In the genomic region with DNA sequence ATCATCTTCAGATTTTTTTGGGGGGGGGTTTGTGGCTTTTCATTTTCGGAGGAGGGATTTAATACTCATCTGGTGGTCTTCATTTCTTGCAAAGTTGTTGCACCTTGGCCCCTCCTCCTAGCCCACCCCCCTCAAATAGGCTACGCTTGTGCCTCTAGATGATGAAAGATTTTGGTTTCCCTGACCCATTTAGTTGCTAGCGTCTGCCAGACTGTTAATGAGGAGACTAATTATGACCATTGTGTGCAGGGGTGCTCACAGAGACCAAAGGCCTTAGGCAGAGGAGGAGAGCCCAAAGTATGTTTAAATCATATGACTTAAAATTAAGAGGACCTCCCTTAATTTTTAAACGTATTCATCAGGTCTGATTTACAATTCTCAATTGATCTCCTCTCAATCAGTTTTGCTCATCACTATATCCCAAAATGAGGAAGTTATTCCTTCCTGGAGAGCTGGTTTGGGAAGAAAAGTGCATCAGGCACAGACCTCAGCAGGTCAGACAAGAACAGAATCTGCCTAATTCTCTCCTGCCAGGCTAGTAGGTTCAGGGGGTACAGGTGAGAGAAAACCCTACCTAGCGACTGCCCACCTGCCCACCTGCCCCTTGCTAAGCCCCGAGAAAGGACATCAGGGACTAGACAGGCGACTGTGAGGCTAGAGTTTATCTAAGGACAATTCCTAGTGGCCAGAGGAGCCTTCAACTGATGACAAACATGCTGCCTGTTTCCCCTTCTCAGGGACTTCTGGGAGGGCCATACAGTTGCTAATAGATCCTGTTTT, we compare ENCODE assay signal across 13 mouse cellular contexts.
DNase-seq lines count a peak whose midpoint lies in the region; ATAC-seq and TF ChIP-seq lines count a peak whose summit lies in the region.
"Had no signal": no experiment of that assay in that cellular context is flagged by ENCODE, and none has a peak within 500 bp of the region (broad histone marks: within the 10 kb centered on the region; RNA-seq: fewer than 3 reads in every experiment).

No protein-coding gene starts in this region.

- no peak for ATAC-seq in neural tube, embryonic 12.5 days (ENCODE audit: low FRiP score, low read depth)
- ATAC-seq in forebrain, embryonic 16.5 days, result no peak
- no peak for ATAC-seq in midbrain, embryonic 11.5 days (ENCODE audit: low FRiP score)

- 0 out of 2 replicates have a peak overlapping the region, but pooled peaks have one; percentile 73 for H3K4me2 ChIP-seq in neural tube, embryonic 12.5 days (replicated peaks)
- H3K4me2 ChIP-seq in forebrain, embryonic 16.5 days (ENCODE audit: low read length), result peak overlapping the region; percentile 85; the same call in 1 of the 2 replicates
- no peak overlapping the region for H3K4me2 ChIP-seq in midbrain, embryonic 11.5 days

- 22% methylated on average over 7 of the region's 7 CpGs for WGBS in neural tube, embryonic 12.5 days
- WGBS in forebrain, embryonic 16.5 days, result 9% methylated on average over 7 of the region's 7 CpGs
- WGBS in midbrain, embryonic 11.5 days, result 31% methylated on average over 7 of the region's 7 CpGs
- WGBS in olfactory bulb, adult 2 months, result 30% methylated on average over 7 of the region's 7 CpGs

- TF ChIP-seq CTCF in olfactory bulb, adult 2 months (IDR thresholded peaks at IDR 0.05; ENCODE audit: insufficient read depth, low read depth, low read length), result no peak

- H3K27me3 ChIP-seq in neural tube, embryonic 12.5 days (replicated peaks), result peaks cover 6% of the 10 kb centered on the region
- no peaks in the 10 kb centered on the region for H3K27me3 ChIP-seq in forebrain, embryonic 16.5 days (replicated peaks; ENCODE audit: control insufficient read depth, insufficient read depth, low read length)
- peaks cover under 1% of the 10 kb centered on the region for H3K27me3 ChIP-seq in midbrain, embryonic 11.5 days (ENCODE audit: control insufficient read depth, insufficient read depth, low read length)

- no peak overlapping the region for H3K27ac ChIP-seq in neural tube, embryonic 12.5 days
- peak overlapping the region; percentile 96 for H3K27ac ChIP-seq in forebrain, embryonic 16.5 days (ENCODE audit: low read length)
- H3K27ac ChIP-seq in midbrain, embryonic 11.5 days (ENCODE audit: low read depth, low read length), result no peak overlapping the region
- peak overlapping the region; percentile 94; the same call in 1 of the 2 replicates for H3K27ac ChIP-seq in olfactory bulb, adult 2 months (ENCODE audit: insufficient read depth, low read depth, low read length)
- H3K27ac ChIP-seq: limb, embryonic 15.5 days had no signal

- no peak for TF ChIP-seq POLR2A in olfactory bulb, adult 2 months (IDR thresholded peaks at IDR 0.05; ENCODE audit: insufficient read depth, low read depth, low read length)

- no peaks in the 10 kb centered on the region for H3K36me3 ChIP-seq in neural tube, embryonic 12.5 days
- H3K36me3 ChIP-seq in forebrain, embryonic 16.5 days (ENCODE audit: control insufficient read depth, insufficient read depth), result no peaks in the 10 kb centered on the region
- H3K36me3 ChIP-seq in midbrain, embryonic 11.5 days (ENCODE audit: control insufficient read depth, insufficient read depth, low read length), result no peaks in the 10 kb centered on the region
- H3K36me3 ChIP-seq: heart, embryonic 13.5 days; limb, embryonic 15.5 days had no signal

- no peak for DNase-seq in neural tube, embryonic 10.5 days (ENCODE audit: extremely low spot score, low spot score)
- DNase-seq in midbrain, embryonic 11.5 days (ENCODE audit: low spot score, missing footprints), result peak; percentile 71
- DNase-seq in c-Kit-positive CD71-positive TER-119-positive erythroid progenitor cells, embryonic 14.5 days (ENCODE audit: low spot score), result no peak
- DNase-seq in kidney, postnatal 10 days, result no peak
- DNase-seq in right cerebral cortex, adult 18-20 months, result no peak
- DNase-seq: B cell, adult 2 months; lung, adult 18-20 months; lung, postnatal 36 days had no signal

- H3K4me3 ChIP-seq in neural tube, embryonic 12.5 days, result no peak overlapping the region
- no peak overlapping the region for H3K4me3 ChIP-seq in forebrain, embryonic 16.5 days (replicated peaks; ENCODE audit: low read length)
- H3K4me3 ChIP-seq in midbrain, embryonic 11.5 days (ENCODE audit: low read depth, low read length), result no peak overlapping the region
- H3K4me3 ChIP-seq in olfactory bulb, adult 2 months (ENCODE audit: insufficient read depth, low read depth, low read length), result no peak overlapping the region
- H3K4me3 ChIP-seq: limb, embryonic 15.5 days had no signal

- H3K9ac ChIP-seq in neural tube, embryonic 12.5 days, result no peak overlapping the region
- peak overlapping the region; percentile 18; the same call in 1 of the 2 replicates for H3K9ac ChIP-seq in forebrain, embryonic 16.5 days (replicated peaks; ENCODE audit: low read depth, low read length)
- no peak overlapping the region for H3K9ac ChIP-seq in midbrain, embryonic 11.5 days (ENCODE audit: low read length)
- H3K9ac ChIP-seq: limb, embryonic 15.5 days had no signal

- H3K9me3 ChIP-seq in neural tube, embryonic 12.5 days, result no peaks in the 10 kb centered on the region
- H3K9me3 ChIP-seq in forebrain, embryonic 16.5 days (ENCODE audit: control insufficient read depth, low read length), result no peaks in the 10 kb centered on the region
- H3K9me3 ChIP-seq in midbrain, embryonic 11.5 days (ENCODE audit: control insufficient read depth, low read length), result no peaks in the 10 kb centered on the region
- H3K9me3 ChIP-seq: heart, embryonic 13.5 days; limb, embryonic 15.5 days had no signal

- H3K4me1 ChIP-seq in neural tube, embryonic 12.5 days, result peaks cover 37% of the 10 kb centered on the region
- peaks cover 47% of the 10 kb centered on the region for H3K4me1 ChIP-seq in forebrain, embryonic 16.5 days (replicated peaks; ENCODE audit: control insufficient read depth, insufficient read depth, low read length)
- H3K4me1 ChIP-seq in midbrain, embryonic 11.5 days (ENCODE audit: control insufficient read depth, insufficient read depth, low read length), result peaks cover 39% of the 10 kb centered on the region
- H3K4me1 ChIP-seq in olfactory bulb, adult 2 months (ENCODE audit: control insufficient read depth, insufficient read depth, low read length), result peaks cover 18% of the 10 kb centered on the region

Comparison
In these comparisons a context has a peak if more than half of its experiments do, and no peak if none do; other contexts are left out.
1. H3K27ac ChIP-seq: peak in forebrain, embryonic 16.5 days (single experiment) and olfactory bulb, adult 2 months (single experiment); none in neural tube, embryonic 12.5 days (single experiment) and midbrain, embryonic 11.5 days (single experiment).